Mouse (Mus musculus): ENCODE measurements around the gene Lcn2. TPM values are rescaled to one million over a fixed set of nuclear protein-coding genes. Genes with fewer than 3 reads are reported as not detected.

Gene Lcn2
- total and polyA plus RNA-seq, 2 experiments = 10.0 to 29.3 TPM

GRCm38 (mm10) chr2:32389157-32389556, 1.1 kb upstream of the Lcn2 start:
- TF ChIP-seq POLR2A (IDR thresholded peaks at IDR 0.05; ENCODE audit: extremely low read depth, insufficient read depth, low read length) = no peak
- TF ChIP-seq CTCF (IDR thresholded peaks at IDR 0.05; ENCODE audit: low read depth, low read length) = no peak
- Histone ChIP-seq H3K79me2 (ENCODE audit: control insufficient read depth, insufficient read depth, low read length) (no peaks in the 10 kb centered on the region), H3K27ac (replicated peaks; ENCODE audit: insufficient read depth, low read depth, low read length) (no peak overlapping the region), H3K9ac (ENCODE audit: low read depth, low read length) (no peak overlapping the region), H3K36me3 (ENCODE audit: control insufficient read depth, insufficient read depth, low read length) (no peaks in the 10 kb centered on the region), H3K4me1 (ENCODE audit: control insufficient read depth, insufficient read depth, low read length) (peaks cover 5% of the 10 kb centered on the region), H3K4me3 (ENCODE audit: insufficient read depth, low read depth, low read length) (no peak overlapping the region), H3K27me3 (ENCODE audit: control insufficient read depth, insufficient read depth, low read length) (no peaks in the 10 kb centered on the region)
- WGBS = 51% methylated on average over 2 of the region's 2 CpGs
- DNase-seq (ENCODE audit: extremely low read depth, low read depth, low spot score) = no peak

- Histone ChIP-seq H3K36me3 (ENCODE audit: control insufficient read depth, insufficient read depth, low read length) (no peaks in the 10 kb centered on the region), H3K27me3 (ENCODE audit: control insufficient read depth, insufficient read depth, low read length) (no peaks in the 10 kb centered on the region), H3K4me3 (ENCODE audit: insufficient read depth, low read depth, low read length) (no peak overlapping the region), H3K27ac (replicated peaks; ENCODE audit: insufficient read depth, low read depth, low read length) (no peak overlapping the region), H3K9ac (ENCODE audit: low read depth, low read length) (no peak overlapping the region), H3K79me2 (ENCODE audit: control insufficient read depth, insufficient read depth, low read length) (no peaks in the 10 kb centered on the region), H3K4me1 (ENCODE audit: control insufficient read depth, insufficient read depth, low read length) (peaks cover 2% of the 10 kb centered on the region; the same call in 1 of the 2 replicates)
- no peak for TF ChIP-seq CTCF (IDR thresholded peaks at IDR 0.05; ENCODE audit: low read depth, low read length)
- no peak for TF ChIP-seq POLR2A (IDR thresholded peaks at IDR 0.05; ENCODE audit: extremely low read depth, insufficient read depth, low read length)
- no peak for DNase-seq (ENCODE audit: extremely low read depth, low read depth, low spot score)
- 80% methylated on average over 2 of the region's 2 CpGs for WGBS
Observed at GRCm38 (mm10) chr2:32382689-32383088, 5.4 kb downstream of the Lcn2 start.

- H3K27ac ChIP-seq (replicated peaks; ENCODE audit: insufficient read depth, low read depth, low read length) = no peak within 1 kb of the TSS
- under 1% methylated on average over 47 of the region's 47 CpGs for WGBS
- no peak for TF ChIP-seq CTCF (IDR thresholded peaks at IDR 0.05; ENCODE audit: low read depth, low read length)
- TF ChIP-seq POLR2A (IDR thresholded peaks at IDR 0.05; ENCODE audit: extremely low read depth, insufficient read depth, low read length) = no peak
- peak within 1 kb of the TSS; percentile 83 for H3K4me3 ChIP-seq (ENCODE audit: insufficient read depth, low read depth, low read length)
- peak; percentile 79 for DNase-seq (ENCODE audit: extremely low read depth, low read depth, low spot score)
- H3K79me2 ChIP-seq (ENCODE audit: control insufficient read depth, insufficient read depth, low read length) = no peaks in the 10 kb centered on the region
- no peaks in the 10 kb centered on the region for H3K27me3 ChIP-seq (ENCODE audit: control insufficient read depth, insufficient read depth, low read length)
- peak within 1 kb of the TSS; percentile 82 for H3K9ac ChIP-seq (ENCODE audit: low read depth, low read length)
- no peaks in the 10 kb centered on the region for H3K36me3 ChIP-seq (ENCODE audit: control insufficient read depth, insufficient read depth, low read length)
- H3K4me1 ChIP-seq (ENCODE audit: control insufficient read depth, insufficient read depth, low read length) = peaks cover 2% of the 10 kb centered on the region; the same call in 1 of the 2 replicates
Observed at GRCm38 (mm10) chr2:32381775-32382223, 6.3 kb downstream of the Lcn2 start, which contains the start of gene 1110008P14Rik. 1110008P14Rik (minus strand) TSS chr2:32381938.

GRCm38 (mm10) chr2:32381141-32381774, 6.8 kb downstream of the Lcn2 start:
- no peak overlapping the region for H3K27ac ChIP-seq (replicated peaks; ENCODE audit: insufficient read depth, low read depth, low read length)
- WGBS = 2% methylated on average over 27 of the region's 27 CpGs
- TF ChIP-seq CTCF (IDR thresholded peaks at IDR 0.05; ENCODE audit: low read depth, low read length) = no peak

GRCm38 (mm10) chr2:32380001-32380500, 8.0 kb downstream of the Lcn2 start:
- 82% methylated on average over 7 of the region's 7 CpGs for WGBS

More at GRCm38 (mm10) chr2:32381141-32381774, 6.8 kb downstream of the Lcn2 start:
- DNase-seq (ENCODE audit: extremely low read depth, low read depth, low spot score) = no peak
- peak overlapping the region; percentile 82 for H3K9ac ChIP-seq (ENCODE audit: low read depth, low read length)
- peak overlapping the region; percentile 83 for H3K4me3 ChIP-seq (ENCODE audit: insufficient read depth, low read depth, low read length)
- H3K79me2 ChIP-seq (ENCODE audit: control insufficient read depth, insufficient read depth, low read length) = no peaks in the 10 kb centered on the region
- H3K27me3 ChIP-seq (ENCODE audit: control insufficient read depth, insufficient read depth, low read length) = no peaks in the 10 kb centered on the region
- H3K36me3 ChIP-seq (ENCODE audit: control insufficient read depth, insufficient read depth, low read length) = no peaks in the 10 kb centered on the region
- H3K4me1 ChIP-seq (ENCODE audit: control insufficient read depth, insufficient read depth, low read length) = peaks cover 2% of the 10 kb centered on the region; the same call in 1 of the 2 replicates

GRCm38 (mm10) chr2:32376963-32377362, 11.1 kb downstream of the Lcn2 start:
- H3K4me3 ChIP-seq (ENCODE audit: insufficient read depth, low read depth, low read length) = no peak overlapping the region
- peaks cover 2% of the 10 kb centered on the region; the same call in 1 of the 2 replicates for H3K4me1 ChIP-seq (ENCODE audit: control insufficient read depth, insufficient read depth, low read length)
- no peaks in the 10 kb centered on the region for H3K27me3 ChIP-seq (ENCODE audit: control insufficient read depth, insufficient read depth, low read length)
- H3K36me3 ChIP-seq (ENCODE audit: control insufficient read depth, insufficient read depth, low read length) = no peaks in the 10 kb centered on the region; the same call in 1 of the 2 replicates
- H3K79me2 ChIP-seq (ENCODE audit: control insufficient read depth, insufficient read depth, low read length) = no peaks in the 10 kb centered on the region
- no peak for DNase-seq (ENCODE audit: extremely low read depth, low read depth, low spot score)
- 97% methylated on average over 10 of the region's 10 CpGs for WGBS
- no peak overlapping the region for H3K9ac ChIP-seq (ENCODE audit: low read depth, low read length)
- H3K27ac ChIP-seq (replicated peaks; ENCODE audit: insufficient read depth, low read depth, low read length) = no peak overlapping the region
- no peak for TF ChIP-seq POLR2A (IDR thresholded peaks at IDR 0.05; ENCODE audit: extremely low read depth, insufficient read depth, low read length)
- TF ChIP-seq CTCF (IDR thresholded peaks at IDR 0.05; ENCODE audit: low read depth, low read length) = no peak

More at GRCm38 (mm10) chr2:32380001-32380500, 8.0 kb downstream of the Lcn2 start:
- DNase-seq (ENCODE audit: extremely low read depth, low read depth, low spot score) = no peak
- H3K4me1 ChIP-seq (ENCODE audit: control insufficient read depth, insufficient read depth, low read length) = peaks cover 2% of the 10 kb centered on the region; the same call in 1 of the 2 replicates
- no peaks in the 10 kb centered on the region for H3K36me3 ChIP-seq (ENCODE audit: control insufficient read depth, insufficient read depth, low read length)
- no peak overlapping the region for H3K4me3 ChIP-seq (ENCODE audit: insufficient read depth, low read depth, low read length)
- no peak for TF ChIP-seq POLR2A (IDR thresholded peaks at IDR 0.05; ENCODE audit: extremely low read depth, insufficient read depth, low read length)
- TF ChIP-seq CTCF (IDR thresholded peaks at IDR 0.05; ENCODE audit: low read depth, low read length) = no peak
- H3K27ac ChIP-seq (replicated peaks; ENCODE audit: insufficient read depth, low read depth, low read length) = no peak overlapping the region
- H3K79me2 ChIP-seq (ENCODE audit: control insufficient read depth, insufficient read depth, low read length) = no peaks in the 10 kb centered on the region
- H3K27me3 ChIP-seq (ENCODE audit: control insufficient read depth, insufficient read depth, low read length) = no peaks in the 10 kb centered on the region
- H3K9ac ChIP-seq (ENCODE audit: low read depth, low read length) = no peak overlapping the region

Measured in liver, adult 2 months (tissue).